Mouse (Mus musculus) limb, embryonic 15.5 days (tissue): ENCODE results near the gene Smg6. TPM values are rescaled to one million over a fixed set of nuclear protein-coding genes. Genes with fewer than 3 reads are reported as not detected.

Source experiments
- ATAC-seq: fragments of 200-750 bp; cut with Nextera tagmentation; 2 replicates; pipeline ENCODE4 v1.8.0; 2017; ENCODE audit warnings: low read depth, moderate TSS enrichment; ENCODE audit not compliant: insufficient number of reproducible peaks, low FRiP score, low TSS enrichment
- H3K27ac ChIP-seq: fragments of 300-500 bp; sonication (generic); 2 replicates; pipeline ENCODE4 v1.5.1; 2015; ENCODE audit warnings: moderate library complexity, mild to moderate bottlenecking, inconsistent platforms
- H3K27me3 ChIP-seq: fragments of 300-500 bp; sonication (generic); 2 replicates; pipeline ENCODE4 v1.6.1; 2015; ENCODE audit warnings: inconsistent platforms
- H3K36me3 ChIP-seq: fragments of 300-500 bp; sonication (generic); 2 replicates; pipeline ENCODE4 v1.6.1; 2015; ENCODE audit warnings: inconsistent platforms
- H3K4me1 ChIP-seq: fragments of 300-500 bp; sonication (generic); 2 replicates; pipeline ENCODE4 v1.6.1; 2015; ENCODE audit warnings: inconsistent platforms
- H3K4me2 ChIP-seq: fragments of 300-500 bp; sonication (generic); 2 replicates; pipeline ENCODE4 v1.6.1; 2015; ENCODE audit warnings: mild to moderate bottlenecking, inconsistent platforms
- H3K4me3 ChIP-seq: fragments of 300-500 bp; sonication (generic); 2 replicates; pipeline ENCODE4 v1.5.1; 2015; ENCODE audit warnings: mild to moderate bottlenecking, inconsistent platforms
- H3K9ac ChIP-seq: fragments of 300-500 bp; sonication (generic); 2 replicates; pipeline ENCODE4 v1.6.1; 2015; ENCODE audit warnings: inconsistent platforms
- H3K9me3 ChIP-seq: fragments of 300-500 bp; sonication (generic); 2 replicates; pipeline ENCODE4 v1.6.1; 2016; ENCODE audit warnings: inconsistent platforms
- WGBS: fragments of 180-500 bp; shearing (Covaris S2); methylation state at CpG from one replicate; pipeline ENCODE4 v1.1.7; 2015; 5-methylcytosine and 5-hydroxymethylcytosine counted together
- polyA plus RNA-seq: library from polyadenylated mRNA; unstranded; fragments of >200 nt; fragmentation: Nextera tagmentation; extraction: Ambion mirVana; gene quantifications from 2 replicates; pipeline ENCODE4 v1.2.1, GENCODE M21; 2015

The Smg6 gene
- polyA plus RNA-seq, 1 experiment from 2014 or later, result 17.6 TPM

- peaks cover 85% of the 10 kb centered on the region for H3K4me1 ChIP-seq
- H3K9ac ChIP-seq, result peak overlapping the region; percentile 65
- H3K27me3 ChIP-seq, result peaks cover 56% of the 10 kb centered on the region
- ATAC-seq, result no peak
- 9% methylated on average over 54 of the region's 54 CpGs for WGBS
- H3K9me3 ChIP-seq, result no peaks in the 10 kb centered on the region
- peaks cover 47% of the 10 kb centered on the region for H3K36me3 ChIP-seq
- H3K4me3 ChIP-seq, result peak overlapping the region; percentile 71
- H3K4me2 ChIP-seq, result peak overlapping the region; percentile 93
- peak overlapping the region; percentile 92 for H3K27ac ChIP-seq
These were observed 240.0 kb downstream of the Smg6 start for GRCm38 (mm10) chr11:75165441-75166192.

- ATAC-seq, result no peak
- Histone ChIP-seq H3K27ac (peak overlapping the region; percentile 92), H3K9me3 (no peaks in the 10 kb centered on the region), H3K36me3 (peaks cover 40% of the 10 kb centered on the region), H3K4me3 (peak overlapping the region; percentile 71), H3K9ac (peak overlapping the region; percentile 65), H3K4me2 (peak overlapping the region; percentile 93), H3K27me3 (peaks cover 63% of the 10 kb centered on the region), H3K4me1 (peaks cover 88% of the 10 kb centered on the region)
- WGBS, result 12% methylated on average over 55 of the region's 55 CpGs
These were observed 240.7 kb downstream of the Smg6 start for GRCm38 (mm10) chr11:75166193-75166842.

- peaks cover 70% of the 10 kb centered on the region for H3K27me3 ChIP-seq
- H3K36me3 ChIP-seq, result peaks cover 34% of the 10 kb centered on the region
- H3K27ac ChIP-seq, result peak overlapping the region; percentile 92
- whole genome bisulfite sequencing, result 7% methylated on average over 68 of the region's 68 CpGs
- H3K9me3 ChIP-seq, result no peaks in the 10 kb centered on the region
- ATAC-seq, result no peak
- H3K4me1 ChIP-seq, result peaks cover 89% of the 10 kb centered on the region
- H3K4me2 ChIP-seq, result peak overlapping the region; percentile 93
- peak overlapping the region; percentile 71 for H3K4me3 ChIP-seq
- H3K9ac ChIP-seq, result peak overlapping the region; percentile 65
These were observed 241.4 kb downstream of the Smg6 start for GRCm38 (mm10) chr11:75166861-75167642.

DNA sequence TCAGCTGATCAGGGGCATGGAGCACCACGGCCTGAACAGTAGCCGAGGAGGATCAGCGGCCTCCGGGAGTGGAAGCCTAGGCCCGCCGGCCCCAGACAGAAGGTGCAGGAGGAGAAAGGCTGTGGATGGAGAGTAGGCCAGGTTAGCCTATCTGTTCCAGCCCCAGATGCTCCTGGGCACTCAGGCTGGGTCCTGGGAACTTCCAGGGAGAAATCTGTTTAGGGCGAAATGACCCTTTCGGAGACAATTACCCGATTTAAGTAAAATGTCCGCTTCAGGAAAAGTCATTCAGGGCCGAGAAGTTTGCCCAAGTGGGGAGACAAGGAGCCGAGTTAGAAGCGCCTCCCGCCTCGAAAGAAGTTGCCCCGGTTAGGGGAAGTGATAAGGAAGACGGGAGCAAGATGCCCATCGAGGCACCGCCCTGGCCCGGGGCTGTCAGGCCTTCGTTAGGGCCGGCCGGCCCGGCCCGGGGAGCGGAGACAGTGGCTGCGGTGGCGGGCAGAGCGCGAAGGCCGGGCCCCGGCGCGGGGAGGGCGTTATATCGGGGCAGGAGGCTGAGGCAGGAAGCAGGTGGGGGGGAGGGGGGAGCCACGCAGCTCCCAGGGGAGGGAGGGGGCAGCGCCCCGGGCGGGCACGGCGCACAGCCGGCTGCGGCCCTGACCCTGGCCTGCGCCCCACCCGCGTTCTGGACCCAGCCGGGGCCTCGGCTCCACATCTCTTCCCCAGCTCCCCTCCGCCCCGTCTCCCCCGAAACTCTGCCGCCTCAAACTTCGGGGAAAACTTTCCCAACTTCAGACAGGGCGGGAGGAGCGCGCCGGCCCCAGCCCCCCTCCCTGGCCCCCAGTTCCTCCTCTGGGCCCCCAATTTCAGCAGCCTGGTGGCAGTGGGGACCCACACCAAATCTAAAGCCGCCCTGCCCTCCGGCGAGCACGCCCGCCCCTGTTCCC, 242.3 kb downstream of the Smg6 start:
- 7% methylated on average over 55 of the region's 63 CpGs for WGBS
- Histone ChIP-seq H3K4me3 (peak overlapping the region; percentile 71), H3K9me3 (no peaks in the 10 kb centered on the region), H3K27me3 (peaks cover 79% of the 10 kb centered on the region), H3K9ac (peak overlapping the region; percentile 65), H3K36me3 (peaks cover 26% of the 10 kb centered on the region), H3K4me1 (peaks cover 92% of the 10 kb centered on the region), H3K4me2 (peak overlapping the region; percentile 93), H3K27ac (peak overlapping the region; percentile 92)
- no peak for ATAC-seq

DNA sequence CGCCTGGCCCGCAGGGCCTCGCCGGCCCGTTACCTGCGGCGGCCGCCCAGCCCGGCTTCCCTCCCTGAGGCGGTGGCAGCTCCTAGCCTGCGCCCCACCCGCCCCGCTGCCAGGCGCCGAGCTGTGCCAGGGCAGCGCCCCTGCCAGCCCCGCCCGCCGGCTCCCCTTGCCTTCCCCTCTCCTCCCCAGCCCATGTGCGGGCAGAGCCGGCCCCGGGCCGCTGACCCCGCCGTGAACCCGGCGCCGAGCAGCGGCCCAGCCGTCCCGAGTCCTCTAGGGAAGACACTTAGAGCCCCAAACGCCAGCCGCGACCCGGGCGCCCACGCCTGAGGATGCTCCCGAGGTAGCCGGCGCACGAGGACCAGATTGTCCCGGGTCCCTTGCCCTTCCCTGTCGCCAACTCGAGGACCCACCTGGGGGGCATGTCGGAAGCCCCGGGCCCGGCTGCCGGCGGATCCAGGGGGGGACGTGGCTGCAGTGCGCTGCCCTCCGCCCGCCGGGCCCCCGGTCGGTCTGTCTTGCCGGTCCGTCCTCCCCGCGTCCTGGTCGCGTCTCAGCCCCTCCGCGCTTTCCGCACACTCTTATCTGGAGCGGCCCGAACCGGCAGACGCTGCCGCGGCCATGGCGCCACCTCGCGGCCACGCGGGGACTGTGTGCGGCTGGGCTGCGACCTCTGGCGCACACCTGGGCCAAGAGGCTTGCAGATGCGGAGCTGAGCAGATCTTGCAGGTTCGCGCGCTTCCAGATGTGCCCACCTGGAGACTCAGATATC, 243.2 kb downstream of the Smg6 start:
- peaks cover 17% of the 10 kb centered on the region for H3K36me3 ChIP-seq
- WGBS, result under 1% methylated on average over 82 of the region's 83 CpGs
- ATAC-seq, result peak; percentile 46
- peak overlapping the region; percentile 71 for H3K4me3 ChIP-seq
- H3K9me3 ChIP-seq, result no peaks in the 10 kb centered on the region
- peaks cover 81% of the 10 kb centered on the region for H3K27me3 ChIP-seq
- H3K4me2 ChIP-seq, result peak overlapping the region; percentile 93
- H3K27ac ChIP-seq, result peak overlapping the region; percentile 92
- peak overlapping the region; percentile 65 for H3K9ac ChIP-seq
- H3K4me1 ChIP-seq, result peaks cover 92% of the 10 kb centered on the region

DNA sequence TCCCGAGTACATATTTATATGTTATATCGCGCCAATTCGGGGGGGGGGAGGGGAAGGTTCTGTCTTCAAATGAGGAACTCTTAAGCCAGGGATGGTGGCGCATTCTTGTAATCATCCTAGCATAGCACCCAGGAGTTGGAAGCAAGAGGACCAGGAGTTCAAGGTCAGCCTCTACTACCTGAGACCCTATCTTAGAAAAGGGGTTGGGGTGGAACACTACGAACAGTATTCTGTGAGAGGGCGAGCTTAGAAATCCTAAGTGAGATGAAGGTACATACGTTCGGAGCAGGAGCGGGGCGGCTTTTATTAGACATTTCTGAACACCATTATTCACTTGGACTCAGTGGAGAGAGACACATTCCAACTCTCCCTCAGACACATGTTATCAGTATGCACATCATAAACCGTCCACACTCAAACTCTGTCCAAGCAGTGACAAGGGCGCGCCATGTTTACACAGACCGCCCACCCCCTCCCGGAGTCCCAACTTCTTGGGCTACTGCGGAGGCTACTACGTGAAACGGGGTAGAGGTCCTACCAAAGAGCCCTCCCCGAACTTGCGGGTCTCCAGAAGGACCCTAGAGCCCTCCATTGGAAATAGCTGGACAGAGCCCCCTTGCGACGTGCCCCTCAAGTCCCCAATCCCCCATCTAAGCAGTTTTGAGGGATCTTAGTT, 243.9 kb downstream of the Smg6 start, which contains the start of gene Hic1:
Gene Hic1 (minus strand): TSS at position 115 of the 676 bp plus-strand sequence.
- Histone ChIP-seq H3K9me3 (no peaks in the 10 kb centered on the region), H3K4me3 (peak within 1 kb of the TSS; percentile 71), H3K27me3 (peaks cover 79% of the 10 kb centered on the region), H3K9ac (peak within 1 kb of the TSS; percentile 65), H3K27ac (peak within 1 kb of the TSS; percentile 92), H3K36me3 (peaks cover 9% of the 10 kb centered on the region; the same call in 1 of the 2 replicates), H3K4me1 (peaks cover 92% of the 10 kb centered on the region), H3K4me2 (peak within 1 kb of the TSS; percentile 93)
- no peak for ATAC-seq
- 6% methylated on average over 23 of the region's 23 CpGs for WGBS

- ATAC-seq, result peak; percentile 70
- Histone ChIP-seq H3K4me2 (peak overlapping the region; percentile 93), H3K4me3 (peak overlapping the region; percentile 71), H3K9me3 (no peaks in the 10 kb centered on the region), H3K4me1 (peaks cover 85% of the 10 kb centered on the region), H3K36me3 (peaks cover 5% of the 10 kb centered on the region; the same call in 1 of the 2 replicates), H3K9ac (peak overlapping the region; percentile 10; the same call in 1 of the 2 replicates), H3K27me3 (peaks cover 72% of the 10 kb centered on the region), H3K27ac (peak overlapping the region; percentile 68)
- under 1% methylated on average over 38 of the region's 38 CpGs for WGBS
These were observed 244.6 kb downstream of the Smg6 start for GRCm38 (mm10) chr11:75170136-75170751.

GRCm38 (mm10) chr11:75171186-75171865, 245.7 kb downstream of the Smg6 start:
- Histone ChIP-seq H3K9me3 (no peaks in the 10 kb centered on the region), H3K36me3 (peaks cover 4% of the 10 kb centered on the region; the same call in 1 of the 2 replicates), H3K9ac (no peak overlapping the region), H3K4me1 (peaks cover 74% of the 10 kb centered on the region), H3K27me3 (peaks cover 62% of the 10 kb centered on the region), H3K4me2 (peak overlapping the region; percentile 85; the same call in 1 of the 2 replicates), H3K27ac (no peak overlapping the region), H3K4me3 (peak overlapping the region; percentile 58; the same call in 1 of the 2 replicates)
- no peak for ATAC-seq
- WGBS, result 13% methylated on average over 17 of the region's 17 CpGs
